In the genomic region with DNA sequence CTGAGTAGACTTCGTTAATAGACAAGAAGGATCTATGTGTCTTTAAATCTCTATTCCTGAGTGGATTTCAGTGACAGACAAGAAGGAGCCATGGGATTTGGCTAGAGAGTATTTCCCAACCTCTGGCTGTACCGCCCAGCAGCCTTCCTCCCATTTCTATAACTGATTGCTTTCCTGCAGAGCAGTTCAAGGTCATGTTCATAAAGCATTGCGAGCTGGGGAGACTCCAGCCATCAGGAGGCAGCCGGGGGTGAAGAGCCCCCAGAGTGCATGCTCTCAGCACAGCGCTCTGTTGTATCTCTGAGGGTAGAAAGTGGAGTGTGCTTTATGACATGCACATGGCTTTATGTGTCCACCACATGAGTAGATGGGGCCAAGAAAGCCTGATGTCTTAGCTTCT, we compare ENCODE assay signal across 36 mouse cellular contexts. TPM values are rescaled to one million over a fixed set of nuclear protein-coding genes. Genes with fewer than 3 reads are reported as not detected.
DNase-seq lines count a peak whose midpoint lies in the region; ATAC-seq and TF ChIP-seq lines count a peak whose summit lies in the region.
"Had no signal": no experiment of that assay in that cellular context is flagged by ENCODE, and none has a peak within 500 bp of the region (broad histone marks: within the 10 kb centered on the region; RNA-seq: fewer than 3 reads in every experiment).

No protein-coding gene starts in this region.

- peak; percentile 3 for DNase-seq in embryo, embryonic 11.5 days (ENCODE audit: low read depth, low spot score)
- no peak for DNase-seq in embryo, embryonic 9.5 days (ENCODE audit: extremely low spot score)
- DNase-seq in kidney, postnatal 0 days (ENCODE audit: low spot score) = peak; percentile 3
- DNase-seq in kidney, adult 2 months = no peak
- DNase-seq in adrenal gland, adult 8-10 months = peak; percentile 25
- DNase-seq in adrenal gland, postnatal 14 days = peak; percentile 50
- DNase-seq in frontal cortex, postnatal 14 days (ENCODE audit: low spot score in 2 of 2) = no peak
- DNase-seq: cerebellum, adult 11 months; cerebellum, adult 2 months; cerebellum, adult 9-11 months; cerebellum, postnatal 36 days; embryo, embryonic 11 days; gastrocnemius, postnatal 10 days; gastrocnemius, postnatal 36 days; heart, postnatal 14 days; kidney, adult 11 months; kidney, adult 9 months had no signal

- H3K4me3 ChIP-seq in kidney, postnatal 0 days (replicated peaks; ENCODE audit: low read depth, low read length) = no peak overlapping the region
- no peak overlapping the region for H3K4me3 ChIP-seq in kidney, adult 2 months (ENCODE audit: insufficient read depth, low read depth, low read length)
- H3K4me3 ChIP-seq: embryonic facial prominence, embryonic 12.5 days; embryonic facial prominence, embryonic 15.5 days; forebrain, embryonic 12.5 days; forebrain, embryonic 15.5 days; heart, embryonic 15.5 days; hindbrain, embryonic 12.5 days; hindbrain, embryonic 15.5 days; intestine, embryonic 15.5 days had no signal

- no peak overlapping the region for H3K9ac ChIP-seq in kidney, postnatal 0 days (ENCODE audit: low read depth, low read length)
- H3K9ac ChIP-seq: embryonic facial prominence, embryonic 12.5 days; embryonic facial prominence, embryonic 15.5 days; forebrain, embryonic 12.5 days; forebrain, embryonic 15.5 days; heart, embryonic 15.5 days; hindbrain, embryonic 12.5 days; hindbrain, embryonic 15.5 days; intestine, embryonic 15.5 days had no signal

- no peak for ATAC-seq in kidney, postnatal 0 days (replicated peaks; ENCODE audit: low FRiP score, low read depth)
- no peak for ATAC-seq in erythroid progenitor cell, adult 5-6 weeks (replicated peaks; ENCODE audit: low FRiP score, poor library complexity, severe bottlenecking)
- ATAC-seq: activated CD4-positive, CD25-positive, alpha-beta regulatory T cell, adult 4 months; CD4-positive, CD25-positive, alpha-beta regulatory T cell, adult 4 months; forebrain, embryonic 15.5 days; intestine, embryonic 15.5 days had no signal

- no peaks in the 10 kb centered on the region for H3K9me3 ChIP-seq in kidney, postnatal 0 days (replicated peaks; ENCODE audit: low read length)
- H3K9me3 ChIP-seq: embryonic facial prominence, embryonic 12.5 days; embryonic facial prominence, embryonic 15.5 days; forebrain, embryonic 12.5 days; forebrain, embryonic 15.5 days; heart, embryonic 15.5 days; hindbrain, embryonic 12.5 days; hindbrain, embryonic 15.5 days; intestine, embryonic 15.5 days had no signal

- H3K27ac ChIP-seq in kidney, postnatal 0 days = no peak overlapping the region
- no peak overlapping the region for H3K27ac ChIP-seq in kidney, adult 2 months (ENCODE audit: insufficient read depth, low read depth, low read length)
- H3K27ac ChIP-seq: embryonic facial prominence, embryonic 12.5 days; embryonic facial prominence, embryonic 15.5 days; forebrain, embryonic 12.5 days; forebrain, embryonic 15.5 days; heart, embryonic 15.5 days; hindbrain, embryonic 12.5 days; hindbrain, embryonic 15.5 days; intestine, embryonic 15.5 days had no signal

- no peaks in the 10 kb centered on the region for H3K27me3 ChIP-seq in kidney, postnatal 0 days (ENCODE audit: insufficient read depth, low read length)
- no peaks in the 10 kb centered on the region for H3K27me3 ChIP-seq in kidney, adult 2 months (replicated peaks; ENCODE audit: control insufficient read depth, insufficient read depth, low read length)
- H3K27me3 ChIP-seq: embryonic facial prominence, embryonic 12.5 days; embryonic facial prominence, embryonic 15.5 days; forebrain, embryonic 12.5 days; forebrain, embryonic 15.5 days; heart, embryonic 15.5 days; hindbrain, embryonic 12.5 days; hindbrain, embryonic 15.5 days; intestine, embryonic 15.5 days had no signal

- WGBS in kidney, postnatal 0 days = 28% methylated on average over 5 of the region's 5 CpGs
- 53% methylated on average over 5 of the region's 5 CpGs for WGBS in kidney, adult 2 months

- TF ChIP-seq POLR2A in kidney, adult 2 months (IDR thresholded peaks at IDR 0.05; ENCODE audit: low read depth, low read length) = no peak

- no peaks in the 10 kb centered on the region for H3K4me1 ChIP-seq in kidney, postnatal 0 days (replicated peaks; ENCODE audit: insufficient read depth, low read length)
- H3K4me1 ChIP-seq in kidney, adult 2 months (ENCODE audit: control insufficient read depth, insufficient read depth, low read length) = no peaks in the 10 kb centered on the region
- H3K4me1 ChIP-seq: embryonic facial prominence, embryonic 12.5 days; embryonic facial prominence, embryonic 15.5 days; forebrain, embryonic 12.5 days; forebrain, embryonic 15.5 days; heart, embryonic 15.5 days; hindbrain, embryonic 12.5 days; hindbrain, embryonic 15.5 days had no signal

- H3K4me2 ChIP-seq in kidney, postnatal 0 days (ENCODE audit: low read length) = no peak overlapping the region
- H3K4me2 ChIP-seq: embryonic facial prominence, embryonic 12.5 days; embryonic facial prominence, embryonic 15.5 days; forebrain, embryonic 12.5 days; forebrain, embryonic 15.5 days; heart, embryonic 11.5 days; heart, embryonic 15.5 days; hindbrain, embryonic 12.5 days; hindbrain, embryonic 15.5 days; intestine, embryonic 15.5 days had no signal

- TF ChIP-seq CTCF in kidney, postnatal 0 days (IDR thresholded peaks at IDR 0.05; ENCODE audit: low read depth) = no peak
- no peak for TF ChIP-seq CTCF in kidney, adult 2 months (conservative IDR thresholded peaks at IDR 0.05; ENCODE audit: insufficient read depth, insufficient read length, low read depth, low read length)

- peaks cover 4% of the 10 kb centered on the region; the same call in 1 of the 2 replicates for H3K36me3 ChIP-seq in kidney, postnatal 0 days (ENCODE audit: insufficient read depth, low read length)
- no peaks in the 10 kb centered on the region for H3K36me3 ChIP-seq in kidney, adult 2 months (ENCODE audit: control insufficient read depth, insufficient read depth, low read length)
- H3K36me3 ChIP-seq: forebrain, embryonic 12.5 days; forebrain, embryonic 15.5 days; hindbrain, embryonic 12.5 days; hindbrain, embryonic 15.5 days; intestine, embryonic 15.5 days had no signal

RNA-seq across cellular contexts. Expression of gene Smlr1, which starts 53.3 kb away (rescaled TPM):
- polyA plus RNA-seq in kidney, postnatal 0 days (2015; fragmentation: Nextera tagmentation; extraction: Ambion mirVana) = 2.6 and 3.2 TPM in 2 replicates
- polyA plus RNA-seq in kidney, adult 2 months (2012; rRNA removed) = 29.6 and 30.3 TPM in 2 replicates
- total RNA-seq in adrenal gland, adult 8-10 months (2022) = not detected
- 7.7 TPM in 1 of 2 replicates, not detected in the other for total RNA-seq in adrenal gland, postnatal 14 days (2021)
- not detected in 2 replicates for total RNA-seq in erythroid progenitor cell, adult 5-6 weeks (2015; ENCODE audit: low replicate concordance)
- total RNA-seq in erythroid progenitor cell, adult 5-6 weeks (2017; ENCODE audit: low replicate concordance) = not detected in 2 replicates
- total RNA-seq: gastrocnemius, adult 18-20 months; gastrocnemius, postnatal 10 days; gastrocnemius, postnatal 36 days; granulocyte monocyte progenitor cell, adult 5-6 weeks; heart, adult 8-10 months; heart, postnatal 14 days; hematopoietic stem cell, adult 5-6 weeks; MEL had no signal
- polyA plus RNA-seq: activated CD4-positive, CD25-positive, alpha-beta regulatory T cell, adult 4 months; C2C12; CD4-positive, CD25-positive, alpha-beta regulatory T cell, adult 4 months; cerebellum, adult 2 months; cortical plate, adult 2 months; embryonic facial prominence, embryonic 12.5 days; embryonic facial prominence, embryonic 15.5 days; forebrain, embryonic 12.5 days; forebrain, embryonic 15.5 days; heart, embryonic 11.5 days; heart, embryonic 15.5 days; hindbrain, embryonic 12.5 days; hindbrain, embryonic 15.5 days had no signal

Comparison
In these comparisons a context has a peak if more than half of its experiments do, and no peak if none do; other contexts are left out.
1. DNase-seq: peak in embryo, embryonic 11.5 days (single experiment), kidney, postnatal 0 days (single experiment), adrenal gland, adult 8-10 months (single experiment) and adrenal gland, postnatal 14 days (single experiment); none in embryo, embryonic 9.5 days (single experiment), kidney, adult 2 months (single experiment) and frontal cortex, postnatal 14 days (0 of 2).